Mouse (Mus musculus) frontal cortex, postnatal 36 days (tissue): ENCODE results near the gene Notch2.
"Not testable (repeated sequence)": the region's sequence is repeated elsewhere in the genome, so short reads cannot be mapped to it uniquely, and the experiment has no call there.

Experiments
- DNase-seq, 2 experiments: peaks; one replicate each; pipeline ENCODE4 v3.0.0; 2022; ENCODE audit warnings: low spot score in 2 of 2

The Notch2 gene

DNA sequence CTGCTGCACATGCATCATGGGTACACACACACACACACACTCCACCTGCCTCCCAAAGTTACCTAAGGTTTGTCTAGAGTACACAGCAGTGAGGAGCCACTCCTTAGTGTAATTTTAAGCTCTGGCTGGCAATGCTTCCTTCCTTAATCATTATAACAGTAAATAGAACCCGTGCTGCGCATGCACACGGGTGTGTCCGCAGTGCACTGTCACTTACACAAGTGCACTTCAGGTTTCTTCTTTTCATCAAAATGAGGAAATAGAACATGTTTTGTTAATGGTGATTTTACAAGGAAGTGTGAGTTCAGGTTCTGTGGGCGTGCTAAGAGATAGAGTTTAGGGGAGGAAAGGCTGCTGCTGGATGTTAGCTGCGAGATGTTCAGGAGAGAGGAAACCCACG lies 17.8 kb downstream of the Notch2 start:
- no peak for DNase-seq

DNA sequence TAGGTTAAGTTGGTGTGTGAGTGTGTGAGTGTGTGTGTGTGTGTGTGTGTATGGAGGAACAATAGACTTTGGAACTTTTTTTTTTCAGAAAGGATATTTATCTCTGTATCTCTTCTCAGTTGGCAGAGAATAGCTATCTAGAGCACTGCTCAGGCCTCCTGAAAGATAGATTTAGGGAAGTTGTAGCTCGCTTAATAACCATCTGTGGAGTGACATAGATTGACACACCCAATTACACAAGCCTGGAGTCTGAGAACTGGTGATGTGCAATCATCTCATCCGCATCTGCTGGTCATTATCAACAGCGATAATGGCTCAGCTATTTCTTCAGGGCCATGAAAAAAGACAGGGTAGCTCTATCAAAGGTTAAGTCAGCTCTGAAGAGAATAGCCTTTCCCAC lies 18.9 kb downstream of the Notch2 start:
- no peak for DNase-seq

DNA sequence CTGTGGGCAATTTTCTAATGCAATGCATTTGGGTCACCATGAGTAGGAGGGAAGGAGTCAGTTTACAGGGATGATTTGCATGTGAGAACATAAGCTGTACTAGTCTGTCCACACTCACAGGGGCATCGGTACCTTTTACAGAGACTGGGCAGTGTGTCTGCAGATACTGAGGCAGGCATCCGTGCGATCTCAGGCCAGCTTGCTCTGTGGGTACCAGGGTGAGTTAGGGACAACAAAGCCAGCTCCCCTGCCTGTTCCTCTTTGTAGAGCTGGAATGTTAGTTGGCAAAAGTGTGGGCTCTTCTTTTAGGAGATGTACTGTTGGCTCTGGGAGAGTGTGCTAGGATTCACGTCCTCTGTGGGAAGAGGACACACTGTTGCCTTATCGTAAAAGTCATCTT lies 19.6 kb downstream of the Notch2 start:
- no peak for DNase-seq

DNA sequence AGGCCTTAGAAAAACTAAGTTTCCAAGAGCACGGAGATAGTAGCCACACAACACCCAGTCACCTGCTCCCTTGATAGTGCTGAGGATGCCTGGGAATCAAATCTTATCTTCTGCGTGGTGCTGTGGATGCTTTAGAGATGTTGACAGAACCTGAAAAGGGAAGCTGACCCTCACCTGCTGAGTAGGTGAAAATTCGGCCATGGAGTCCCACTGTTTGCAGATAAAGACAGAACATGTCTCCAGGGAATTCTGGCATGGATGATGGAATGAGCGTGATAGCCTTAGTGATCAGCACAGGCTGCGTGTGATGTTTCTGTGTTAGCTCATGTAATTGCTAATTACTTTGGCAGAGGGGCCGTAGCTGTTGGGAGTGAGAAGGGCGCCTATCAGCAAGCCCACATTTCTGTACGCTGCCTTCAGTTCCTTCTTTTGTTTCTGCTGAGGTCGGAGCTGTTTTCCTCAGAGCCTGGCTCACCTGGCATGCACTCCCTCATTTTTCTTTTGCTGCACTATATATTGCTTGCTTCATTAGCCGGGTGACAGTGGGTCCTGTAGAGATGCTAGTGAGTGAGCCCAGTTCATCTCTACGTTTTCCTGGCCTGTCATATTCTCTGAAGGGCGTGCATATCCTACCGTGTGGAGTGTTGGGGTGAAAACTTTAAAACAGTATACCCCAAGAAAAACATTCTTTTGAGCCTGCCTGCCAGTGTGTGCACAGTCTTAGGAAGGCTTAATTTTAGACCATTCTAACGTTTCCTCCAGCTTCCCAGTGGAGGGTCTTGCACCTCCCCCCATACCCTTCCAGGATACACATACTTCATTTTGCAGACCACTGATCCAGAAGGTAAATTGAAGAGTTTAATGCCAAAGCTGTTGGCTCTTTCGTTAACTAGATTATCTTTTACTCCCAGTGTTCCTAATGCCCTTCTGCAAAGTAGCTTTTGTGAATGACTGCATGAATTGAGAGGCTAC lies 21.6 kb downstream of the Notch2 start:
- no peak for DNase-seq

DNA sequence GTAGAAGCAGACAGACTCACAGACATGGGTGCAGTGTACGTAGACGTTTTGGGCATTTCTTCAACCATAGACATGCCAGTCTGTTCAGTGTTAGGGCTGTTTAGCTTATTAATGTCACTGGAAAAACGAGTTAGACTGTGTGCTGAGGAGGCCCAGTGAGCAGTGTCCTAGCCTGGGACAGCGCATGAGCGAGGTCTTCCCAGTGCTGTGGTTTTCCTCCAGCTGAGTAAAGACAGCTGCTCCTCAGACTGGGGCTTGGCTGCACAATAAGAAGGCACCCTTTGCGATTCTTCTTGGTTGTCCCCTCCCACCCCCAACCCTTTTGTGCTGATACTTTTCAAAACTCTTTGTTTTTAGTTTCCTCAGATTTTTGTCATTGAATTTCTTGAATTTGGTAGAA lies 22.8 kb downstream of the Notch2 start:
- no peak for DNase-seq

DNA sequence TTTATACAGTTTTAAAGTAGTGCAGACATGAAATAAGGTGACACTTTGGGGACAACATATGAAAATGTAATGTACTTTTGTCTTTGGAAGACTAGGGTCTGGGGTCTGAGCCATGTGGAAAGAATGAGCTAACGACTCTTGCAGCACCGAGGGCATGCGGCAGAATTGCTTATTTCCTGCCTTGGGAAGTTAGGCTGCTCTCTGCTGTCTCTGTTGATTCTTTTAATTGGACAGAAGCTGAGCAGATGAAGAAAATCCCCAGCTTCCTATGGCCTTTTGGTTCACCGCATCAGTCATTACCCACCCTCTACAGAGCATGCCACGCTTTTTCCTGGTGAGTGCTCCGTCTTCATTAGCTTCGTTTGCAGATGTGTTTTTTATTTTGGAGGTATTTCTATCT lies 23.8 kb downstream of the Notch2 start:
- no peak for DNase-seq

DNA sequence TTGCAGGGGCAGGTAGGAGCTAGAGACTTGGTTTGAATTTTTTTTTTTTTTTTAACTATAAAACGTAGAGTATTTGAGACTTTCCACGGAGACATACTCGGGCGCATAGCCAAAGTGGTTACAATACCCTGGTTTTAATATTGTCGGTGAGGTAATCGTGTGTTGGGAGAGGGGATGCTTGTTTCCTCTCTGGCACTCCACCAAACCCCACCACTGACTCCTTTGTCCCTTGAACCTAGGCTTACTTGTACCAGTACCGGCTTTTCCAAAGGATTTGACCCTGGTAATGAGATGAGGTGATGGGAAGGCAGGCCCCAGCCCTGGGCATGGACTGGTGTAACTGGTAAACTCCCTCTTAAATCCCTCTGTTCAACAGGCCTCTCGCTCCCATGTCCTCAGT lies 25.3 kb downstream of the Notch2 start:
- DNase-seq, result no peak

DNA sequence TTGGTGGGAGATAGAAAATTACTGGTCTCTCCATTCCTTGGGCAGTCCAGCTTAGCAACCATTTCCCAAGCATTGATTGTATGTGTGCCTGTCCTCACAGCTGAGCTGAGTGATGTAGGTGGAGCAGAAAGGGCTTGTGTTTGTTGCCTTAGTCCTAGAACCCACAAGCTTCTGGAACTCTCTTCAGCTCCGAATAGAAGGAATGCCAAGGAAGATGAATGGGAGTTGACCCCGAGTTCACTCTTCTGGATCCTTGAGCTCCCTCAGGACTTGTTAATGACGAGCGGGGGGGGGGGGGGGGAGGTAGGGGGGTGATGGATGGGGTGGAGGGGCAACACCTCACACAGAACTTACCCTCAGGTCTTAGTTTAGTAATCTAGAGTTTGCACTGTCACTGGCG lies 25.9 kb downstream of the Notch2 start:
- no peak for DNase-seq

DNA sequence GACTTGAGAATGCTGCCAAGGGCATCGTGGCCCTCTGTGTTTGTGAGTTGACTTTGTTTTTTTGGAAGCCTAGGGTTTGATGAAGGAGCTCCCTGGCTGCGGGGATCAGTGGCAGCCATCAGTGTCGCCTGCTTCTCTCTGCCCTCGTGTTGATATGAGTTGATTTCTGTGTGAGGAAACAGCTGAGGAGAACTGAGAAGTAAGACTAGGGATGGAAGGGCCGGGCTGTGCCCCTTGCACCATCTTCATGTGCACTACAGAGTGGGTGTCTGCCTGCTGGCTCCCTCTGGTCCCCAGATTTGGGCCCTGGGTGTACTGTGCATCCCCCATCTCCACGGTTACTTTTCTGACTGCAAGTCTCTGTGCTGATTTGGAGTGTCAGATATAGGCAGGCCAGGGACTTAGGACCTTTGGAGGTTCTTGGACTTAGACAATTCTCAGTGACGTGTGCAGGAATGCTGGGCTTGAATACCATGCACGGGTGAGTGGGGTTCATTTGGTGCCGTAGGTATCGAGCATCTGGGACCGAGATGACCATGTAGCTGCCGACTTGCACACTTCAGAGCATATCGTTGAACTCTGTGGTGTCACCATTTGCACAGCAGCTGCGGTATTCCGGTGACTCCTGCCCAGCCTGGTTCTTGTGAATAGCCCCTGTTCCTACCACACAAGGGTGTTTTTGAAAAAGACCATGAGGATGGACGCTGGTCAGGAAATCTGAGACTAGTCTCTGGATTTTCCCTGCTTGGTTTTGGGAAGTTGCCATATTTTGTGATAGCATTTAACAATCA lies 26.5 kb downstream of the Notch2 start:
- no peak for DNase-seq

DNA sequence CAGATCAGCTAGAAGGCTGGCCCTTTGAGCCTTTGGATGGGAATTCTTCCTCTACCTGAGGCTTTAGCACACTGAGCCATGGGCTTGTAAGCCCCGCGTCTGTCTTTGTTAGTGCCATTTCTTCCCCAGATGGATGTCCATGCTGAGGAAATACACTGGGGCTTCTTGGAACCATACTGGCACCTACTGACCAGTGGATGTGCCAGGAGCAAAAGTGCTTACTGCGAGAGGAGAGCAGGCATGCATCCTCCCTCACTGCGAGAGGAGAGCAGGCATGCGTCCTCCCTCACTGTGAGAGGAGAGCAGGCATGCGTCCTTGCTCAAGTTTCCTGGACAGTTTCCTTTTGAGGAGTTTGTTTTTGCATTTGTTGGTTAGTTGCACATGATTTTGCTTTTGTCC lies 27.5 kb downstream of the Notch2 start:
- no peak for DNase-seq

DNA sequence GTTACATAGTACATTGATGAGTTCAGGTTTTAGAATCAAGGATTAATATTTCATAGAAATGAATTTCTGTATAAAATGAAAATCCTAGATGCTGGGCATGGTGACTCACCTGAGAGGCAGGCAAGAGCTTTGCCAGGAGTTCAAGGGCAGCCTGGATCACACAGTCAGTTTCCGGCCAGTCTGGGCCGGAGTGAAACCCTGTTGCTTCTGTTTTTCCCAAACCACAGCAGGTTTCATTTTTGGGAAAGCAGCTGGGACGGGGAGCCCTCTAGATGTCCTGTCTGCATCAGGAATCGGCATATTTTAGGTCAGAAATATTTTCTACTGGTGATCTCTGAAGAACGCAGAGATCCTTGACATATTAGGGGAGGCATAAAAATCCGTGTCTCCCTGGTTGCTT lies 29.0 kb downstream of the Notch2 start:
- no peak for DNase-seq

DNA sequence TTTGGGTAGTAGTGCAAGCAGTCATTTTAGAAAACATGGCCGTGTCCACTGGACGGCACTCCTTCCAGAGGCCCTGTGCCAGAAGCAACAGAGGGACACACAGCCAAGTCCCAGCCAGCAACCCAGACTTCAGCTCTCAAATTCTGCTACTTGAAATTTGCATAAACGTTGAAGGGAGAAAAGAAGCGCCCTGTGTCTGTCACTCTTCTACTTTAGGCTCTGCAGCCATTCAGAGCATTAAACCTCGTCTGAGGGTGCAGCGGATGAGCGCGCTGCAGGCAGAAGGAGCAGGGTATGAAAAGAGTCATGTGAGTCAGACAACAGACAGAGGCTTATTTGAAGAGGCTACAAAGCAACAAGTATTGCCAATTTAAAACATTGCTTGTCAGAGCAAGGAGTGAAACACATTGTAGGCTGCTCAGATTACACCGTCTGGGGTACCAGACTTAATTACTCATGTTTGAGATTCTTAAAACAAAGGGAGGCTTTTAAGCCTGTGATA lies 29.7 kb downstream of the Notch2 start:
- DNase-seq, result peak; percentile 32 to 49

DNA sequence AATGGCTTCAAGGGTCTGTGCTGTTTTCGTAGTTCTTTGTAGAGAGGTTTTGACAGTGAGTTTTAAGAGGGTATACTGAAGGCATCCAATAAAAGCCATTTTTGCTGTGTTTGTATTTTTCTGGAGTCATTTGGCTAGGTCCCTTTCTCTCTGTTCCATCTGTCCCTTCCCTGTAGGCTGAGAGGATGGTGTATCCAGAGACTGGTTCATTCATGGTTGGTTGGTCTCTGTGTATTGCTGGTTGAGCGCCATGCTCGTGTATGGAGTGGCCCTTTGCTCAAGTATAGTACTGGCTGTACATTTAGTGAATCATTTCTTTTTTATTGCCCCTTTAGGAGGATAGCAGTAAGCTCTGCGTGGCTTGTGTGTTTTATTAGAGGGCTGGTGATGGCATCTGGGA lies 30.3 kb downstream of the Notch2 start:
- no peak for DNase-seq

DNA sequence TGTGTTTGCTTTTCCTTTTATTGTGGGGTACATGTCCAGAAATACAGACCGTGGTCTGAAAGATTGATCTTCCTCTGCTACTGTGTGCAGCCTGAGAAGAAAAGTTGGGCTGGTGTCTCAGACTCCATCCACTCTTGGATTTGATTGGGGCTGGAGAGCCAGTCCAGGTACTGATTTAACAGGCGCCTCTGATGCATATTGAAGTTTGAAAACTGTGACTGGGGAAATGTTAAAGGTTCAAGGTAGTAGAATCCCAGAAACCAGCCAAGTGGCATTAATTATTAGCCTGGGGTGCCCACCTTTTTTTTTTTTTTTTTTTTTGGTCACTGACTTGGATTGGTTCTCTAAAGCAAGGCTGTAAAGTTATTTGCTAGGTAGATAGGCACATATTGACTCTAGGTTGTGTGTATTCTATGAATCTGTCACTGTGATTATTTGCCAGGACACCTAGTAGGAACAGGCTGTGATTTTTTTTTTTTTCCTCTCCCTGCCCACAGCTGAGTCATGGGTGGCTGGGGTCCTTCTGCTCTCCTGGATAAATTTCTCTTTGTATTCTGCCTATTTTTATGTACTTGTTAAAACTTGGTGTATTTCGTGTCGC lies 31.5 kb downstream of the Notch2 start:
- no peak for DNase-seq

DNA sequence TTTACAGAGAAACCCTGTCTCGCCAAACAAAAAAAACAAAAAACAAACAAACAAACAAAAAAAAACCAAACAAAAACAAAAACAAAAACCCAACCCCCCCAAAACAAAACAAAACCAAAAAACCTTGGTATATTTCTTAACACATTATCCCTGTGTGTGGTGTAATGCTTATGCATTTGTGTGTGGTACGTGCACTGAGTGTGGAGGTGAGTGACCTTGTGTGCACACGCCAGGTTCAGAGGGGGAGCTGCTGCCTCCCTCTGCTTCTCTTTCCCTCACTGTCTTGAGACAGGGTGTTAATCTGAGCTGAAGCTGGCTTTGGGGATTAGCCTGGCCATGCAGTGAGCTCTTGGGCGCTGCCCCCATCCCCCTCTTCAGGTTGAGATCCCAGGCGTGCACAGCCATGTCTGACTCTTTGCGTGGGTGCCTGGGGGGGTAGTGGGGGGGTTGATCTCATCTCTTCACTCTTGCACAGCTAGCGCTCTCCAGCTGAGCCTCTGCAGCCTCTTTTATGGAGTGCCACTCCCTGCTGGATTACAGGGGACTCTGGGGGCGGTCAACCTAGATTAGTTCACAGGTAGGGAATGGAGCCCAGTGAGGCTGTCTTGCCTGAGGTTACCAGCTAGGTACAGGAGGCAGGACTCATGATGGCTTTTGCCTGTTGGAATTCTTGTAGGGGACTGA lies 32.3 kb downstream of the Notch2 start:
- DNase-seq, result no peak

DNA sequence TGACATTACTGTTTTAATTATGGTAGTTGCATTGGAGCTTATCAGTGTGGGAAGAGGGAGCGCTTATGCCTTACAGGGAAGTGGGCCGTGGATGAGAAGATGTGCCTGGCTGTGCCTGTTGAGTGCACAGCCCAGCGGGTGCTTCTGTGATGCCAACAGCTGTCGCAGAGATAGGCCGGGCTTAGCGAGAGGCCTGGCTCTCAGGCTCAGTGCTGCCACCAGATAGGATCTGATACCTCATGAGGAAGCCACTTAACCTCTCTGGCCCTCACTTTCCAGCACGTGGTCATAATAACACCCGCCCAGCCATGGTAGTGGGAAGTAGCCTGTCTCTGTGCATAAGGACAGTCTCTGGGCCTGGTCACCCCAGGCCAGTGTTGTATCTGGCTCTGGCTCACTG lies 33.0 kb downstream of the Notch2 start:
- no peak for DNase-seq

DNA sequence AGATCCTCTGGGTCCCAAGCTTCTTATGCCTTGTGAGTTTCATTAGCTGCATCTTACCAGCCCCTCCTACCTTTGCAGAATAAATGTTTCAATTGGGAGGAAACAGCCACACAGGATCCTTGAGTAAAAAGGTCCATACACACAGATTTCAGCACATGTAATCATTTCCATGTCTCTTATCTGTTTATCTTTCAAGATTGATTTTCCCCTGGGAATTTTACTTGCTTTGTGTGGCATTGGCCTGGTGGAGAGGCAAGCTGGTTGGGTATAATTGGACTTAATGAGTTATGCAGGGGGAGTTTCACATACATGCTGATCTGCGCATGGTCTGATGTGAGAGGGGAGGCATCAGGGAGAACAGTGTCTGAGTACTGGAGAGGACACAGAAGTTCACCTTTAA lies 36.3 kb downstream of the Notch2 start:
- DNase-seq, result no peak

DNA sequence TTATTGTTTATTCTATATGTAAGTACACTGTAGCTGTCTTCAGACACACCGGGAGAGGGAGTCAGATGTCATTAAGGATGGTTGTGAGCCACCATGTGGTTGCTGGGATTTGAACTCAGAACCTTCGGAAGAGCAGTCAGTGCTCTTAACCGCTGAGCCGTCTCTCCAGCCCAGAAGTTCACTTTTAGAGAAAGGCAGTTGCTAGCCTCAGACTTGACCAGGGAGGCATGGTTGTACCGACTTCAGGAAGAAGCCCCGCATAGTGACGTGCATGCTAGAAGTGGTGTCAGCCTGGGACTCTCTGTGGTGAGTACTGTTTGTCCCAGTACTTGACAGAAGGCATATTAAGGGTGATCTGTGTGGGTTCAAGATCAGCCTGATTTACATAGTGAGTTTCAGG lies 36.8 kb downstream of the Notch2 start:
- not testable (repeated sequence) for DNase-seq

DNA sequence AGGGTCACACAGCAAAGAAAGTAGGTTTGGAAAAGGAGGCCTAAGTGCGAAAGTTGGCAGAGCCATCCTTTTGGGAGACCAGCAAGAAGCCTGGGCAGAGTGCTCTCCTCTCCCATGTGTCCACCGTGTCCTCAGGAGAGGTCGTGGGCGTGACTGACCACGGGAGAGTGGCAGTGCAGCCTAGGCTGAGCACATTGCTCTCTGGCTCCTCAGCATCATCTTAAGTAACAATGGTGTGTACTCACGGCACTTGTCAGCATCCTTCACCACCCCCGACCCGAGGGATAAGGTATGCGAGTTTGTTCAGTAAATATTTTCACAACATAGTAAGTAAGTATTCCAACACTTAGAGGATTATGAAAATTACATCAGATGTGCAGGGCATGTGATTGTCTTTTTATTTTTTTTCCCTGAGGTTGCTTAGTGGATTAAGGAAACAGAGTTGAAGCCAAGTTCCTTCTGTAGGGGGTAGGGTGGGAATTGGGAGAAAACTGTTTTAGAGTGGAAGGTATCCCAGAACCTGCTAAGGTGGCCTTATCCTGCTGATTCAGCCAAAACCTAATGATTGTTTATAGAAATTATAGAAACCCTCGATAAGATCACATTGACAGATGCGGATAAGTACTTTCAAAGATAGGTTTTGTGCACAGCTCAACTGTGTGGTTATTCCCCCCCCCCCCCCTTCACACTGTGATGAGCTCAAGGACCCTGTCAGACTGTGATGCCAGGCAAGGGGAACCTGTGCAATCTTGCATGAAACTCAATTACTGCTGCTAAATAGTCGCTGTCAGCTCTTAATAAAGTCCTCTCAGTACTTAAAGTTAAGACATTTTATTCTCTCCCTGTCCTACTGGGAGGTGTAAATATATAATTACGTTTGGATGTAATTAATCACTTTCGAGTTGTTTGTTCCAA lies 37.4 kb downstream of the Notch2 start:
- DNase-seq, result no peak

DNA sequence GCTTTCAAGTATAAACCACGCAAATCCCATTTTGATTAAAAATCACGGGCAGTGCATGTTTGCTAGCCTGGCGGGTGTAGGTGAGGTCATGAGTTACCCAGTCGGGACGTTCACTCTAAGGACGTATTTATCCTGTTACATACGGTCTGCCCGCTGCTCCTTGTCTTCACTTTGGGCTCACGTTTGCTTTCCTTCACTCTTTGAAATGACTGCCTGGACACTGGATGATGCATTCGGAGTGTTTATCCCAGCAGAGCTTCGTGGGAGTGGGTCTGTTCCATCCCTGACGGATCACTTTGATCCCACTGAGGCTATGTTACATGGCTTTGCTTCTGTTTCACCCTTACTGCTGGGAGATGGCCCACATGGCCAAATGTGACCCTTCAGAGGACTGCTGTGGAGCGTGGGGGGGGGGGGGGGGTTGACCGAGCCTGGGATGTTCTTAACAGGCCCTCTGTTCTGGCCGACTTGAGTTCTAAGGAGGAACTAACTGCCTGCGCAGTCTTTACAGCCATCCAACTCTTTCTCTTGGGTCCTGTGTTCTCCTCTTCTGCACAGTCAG lies 38.2 kb downstream of the Notch2 start:
- no peak for DNase-seq
